Mouse (Mus musculus): ENCODE measurements at regions not wholly inside any gene's neighbourhood (a gene's known extent, or its start where the extent isn't known, plus 50 kb on each side); places are given as distances from the start of the nearest gene placed in this dataset.

- no peak for DNase-seq (ENCODE audit: low spot score)
Measured at GRCm38 (mm10) chr1:179906115-179906514, 54.2 kb upstream of the Cdc42bpa start.

- no peak for DNase-seq (ENCODE audit: low spot score)
Measured at GRCm38 (mm10) chr1:179892711-179893110, 67.6 kb upstream of the Cdc42bpa start.

- DNase-seq (ENCODE audit: low spot score): peak; percentile 2
Measured at GRCm38 (mm10) chr1:179887921-179888320, 72.4 kb upstream of the Cdc42bpa start.

- peak; percentile 2 for DNase-seq (ENCODE audit: low spot score)
Measured at GRCm38 (mm10) chr1:179881222-179881621, 77.7 kb upstream of the Ahctf1 start.

GRCm38 (mm10) chr1:179877893-179878292 is 74.4 kb upstream of the Ahctf1 start:
- DNase-seq (ENCODE audit: low spot score): no peak

GRCm38 (mm10) chr1:179873772-179874555 is 70.5 kb upstream of the Ahctf1 start:
- DNase-seq (ENCODE audit: low spot score): no peak

GRCm38 (mm10) chr1:179871961-179872360 is 68.5 kb upstream of the Ahctf1 start:
- no peak for DNase-seq (ENCODE audit: low spot score)

- DNase-seq (ENCODE audit: low spot score): no peak
Measured at GRCm38 (mm10) chr1:179868656-179869055, 65.2 kb upstream of the Ahctf1 start.

GRCm38 (mm10) chr1:179867493-179867892 is 64.0 kb upstream of the Ahctf1 start:
- DNase-seq (ENCODE audit: low spot score): no peak

GRCm38 (mm10) chr1:179866056-179866772 is 62.7 kb upstream of the Ahctf1 start:
- DNase-seq (ENCODE audit: low spot score): no peak

GRCm38 (mm10) chr1:179865561-179865960 is 62.1 kb upstream of the Ahctf1 start:
- no peak for DNase-seq (ENCODE audit: low spot score)

GRCm38 (mm10) chr1:179864537-179865226 is 61.2 kb upstream of the Ahctf1 start:
- no peak for DNase-seq (ENCODE audit: low spot score)

GRCm38 (mm10) chr1:179863420-179863819 is 59.9 kb upstream of the Ahctf1 start:
- DNase-seq (ENCODE audit: low spot score): no peak

- DNase-seq (ENCODE audit: low spot score): no peak
Measured at GRCm38 (mm10) chr1:179862941-179863340, 59.5 kb upstream of the Ahctf1 start.

- no peak for DNase-seq (ENCODE audit: low spot score)
Measured at GRCm38 (mm10) chr1:179861776-179862175, 58.3 kb upstream of the Ahctf1 start.

- no peak for DNase-seq (ENCODE audit: low spot score)
Measured at GRCm38 (mm10) chr1:179859552-179859902, 56.0 kb upstream of the Ahctf1 start.

GRCm38 (mm10) chr1:179858780-179859551 is 55.5 kb upstream of the Ahctf1 start:
- DNase-seq (ENCODE audit: low spot score): no peak

- DNase-seq (ENCODE audit: low spot score): peak; percentile 69
Measured at GRCm38 (mm10) chr1:179854288-179854965, 50.9 kb upstream of the Ahctf1 start.
